Mouse (Mus musculus) hindbrain, embryonic 14.5 days (tissue): Measurements from ENCODE around the gene Nrarp. TPM values are rescaled to one million over a fixed set of nuclear protein-coding genes. Genes with fewer than 3 reads are reported as not detected.
A peak's percentile ranks its signal among the peaks of the same experiment; 100 is the strongest.

Experiments used
- ATAC-seq: fragments of 200-750 bp; cut with Nextera tagmentation; 2 replicates; pipeline ENCODE4 v1.8.0; 2017; ENCODE audit warnings: moderate number of reproducible peaks, mild to moderate bottlenecking, moderate TSS enrichment, moderate library complexity; ENCODE audit not compliant: low FRiP score
- DNase-seq: peaks from one replicate; pipeline ENCODE4 v3.0.0-alpha.2; 2015; ENCODE audit warnings: low spot score
- H3K27ac ChIP-seq: fragments of 300-500 bp; sonication (generic); 2 replicates; pipeline ENCODE4 v1.5.1; 2014; ENCODE audit warnings: mild to moderate bottlenecking, moderate library complexity
- H3K27me3 ChIP-seq: fragments of 300-500 bp; sonication (generic); 2 replicates; pipeline ENCODE4 v1.6.1; 2014; ENCODE audit warnings: mild to moderate bottlenecking, low read length, mixed read lengths; ENCODE audit not compliant: control insufficient read depth, insufficient read depth
- H3K36me3 ChIP-seq: fragments of 300-500 bp; sonication (generic); replicated peaks from 2 replicates; pipeline ENCODE4 v1.6.1; 2014; ENCODE audit not compliant: control insufficient read depth, insufficient read depth
- H3K4me1 ChIP-seq: fragments of 300-500 bp; sonication (generic); replicated peaks from 2 replicates; pipeline ENCODE4 v1.6.1; 2014; ENCODE audit warnings: antibody characterized with exemption, low read length, mixed read lengths; ENCODE audit not compliant: control insufficient read depth, insufficient read depth
- H3K4me2 ChIP-seq: fragments of 300-500 bp; sonication (generic); replicated peaks from 2 replicates; pipeline ENCODE4 v1.6.1; 2014; ENCODE audit warnings: mild to moderate bottlenecking, moderate library complexity
- H3K4me3 ChIP-seq: fragments of 300-500 bp; sonication (generic); replicated peaks from 2 replicates; pipeline ENCODE4 v1.5.1; 2014; ENCODE audit warnings: mild to moderate bottlenecking, low read length
- H3K9ac ChIP-seq: fragments of 300-500 bp; sonication (generic); 2 replicates; pipeline ENCODE4 v1.6.1; 2014
- H3K9me3 ChIP-seq: fragments of 300-500 bp; sonication (generic); 2 replicates; pipeline ENCODE4 v1.6.1; 2016; ENCODE audit warnings: low read length; ENCODE audit not compliant: control insufficient read depth
- WGBS: fragments of 180-500 bp; shearing (Covaris S2); extraction: QIAGEN DNeasy Blood & Tissue Kit; methylation state at CpG from one replicate; pipeline ENCODE4 v1.1.7; 2014; 5-methylcytosine and 5-hydroxymethylcytosine counted together
- polyA plus RNA-seq: library from polyadenylated mRNA; unstranded; fragments of >200 nt; fragmentation: Nextera tagmentation; extraction: Ambion mirVana; gene quantifications from 2 replicates; pipeline ENCODE4 v1.2.1, GENCODE M21; 2014

The Nrarp gene
- polyA plus RNA-seq, 1 experiment from 2014 or later: 15.6 TPM

DNA sequence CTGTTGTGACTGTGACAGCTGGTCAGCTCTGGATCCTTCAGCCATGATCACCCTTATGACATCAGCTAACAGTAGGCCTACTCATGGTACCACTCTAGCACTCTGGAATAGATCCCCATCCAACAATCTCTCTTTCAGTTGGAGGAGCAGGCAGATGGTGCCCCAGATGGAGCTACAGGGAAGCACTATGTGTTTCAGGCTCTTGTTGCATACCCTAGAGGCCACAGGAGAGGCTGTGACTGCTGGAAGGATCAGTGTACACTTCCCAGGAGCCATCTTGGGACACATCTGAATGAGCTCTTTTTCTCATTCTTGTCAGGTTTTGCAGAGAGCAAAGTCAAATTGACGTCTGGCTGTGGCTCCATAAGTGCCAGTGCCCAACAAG is 8.8 kb upstream of the Nrarp start:
- no peak overlapping the region for H3K4me3 ChIP-seq
- no peak overlapping the region for H3K27ac ChIP-seq
- DNase-seq: no peak
- no peak overlapping the region for H3K4me2 ChIP-seq
- H3K4me1 ChIP-seq: peaks cover 36% of the 10 kb centered on the region
- no peak for ATAC-seq
- no peaks in the 10 kb centered on the region for H3K9me3 ChIP-seq
- H3K9ac ChIP-seq: no peak overlapping the region
- WGBS: 37% methylated on average over 1 of the region's 1 CpGs
- H3K27me3 ChIP-seq: no peaks in the 10 kb centered on the region
- no peaks in the 10 kb centered on the region for H3K36me3 ChIP-seq

GRCm38 (mm10) chr2:25172629-25173028 is 7.9 kb upstream of the Nrarp start:
- no peaks in the 10 kb centered on the region for H3K9me3 ChIP-seq
- no peak overlapping the region for H3K4me2 ChIP-seq
- ATAC-seq: no peak
- no peaks in the 10 kb centered on the region for H3K36me3 ChIP-seq
- no peak overlapping the region for H3K9ac ChIP-seq
- 76% methylated on average over 8 of the region's 8 CpGs for WGBS
- no peak for DNase-seq
- no peak overlapping the region for H3K27ac ChIP-seq
- no peaks in the 10 kb centered on the region for H3K27me3 ChIP-seq
- H3K4me3 ChIP-seq: no peak overlapping the region
- H3K4me1 ChIP-seq: peaks cover 40% of the 10 kb centered on the region

- Histone ChIP-seq H3K4me1 (peaks cover 39% of the 10 kb centered on the region), H3K4me2 (no peak overlapping the region), H3K9me3 (no peaks in the 10 kb centered on the region), H3K4me3 (no peak overlapping the region), H3K9ac (no peak overlapping the region), H3K27ac (no peak overlapping the region), H3K36me3 (no peaks in the 10 kb centered on the region), H3K27me3 (no peaks in the 10 kb centered on the region)
- DNase-seq (no peak), ATAC-seq (no peak)
- 97% methylated on average over 4 of the region's 4 CpGs for WGBS
Measured at GRCm38 (mm10) chr2:25173821-25174220, 6.7 kb upstream of the Nrarp start.

GRCm38 (mm10) chr2:25174866-25175689 is 5.5 kb upstream of the Nrarp start:
- H3K4me2 ChIP-seq: no peak overlapping the region

DNA sequence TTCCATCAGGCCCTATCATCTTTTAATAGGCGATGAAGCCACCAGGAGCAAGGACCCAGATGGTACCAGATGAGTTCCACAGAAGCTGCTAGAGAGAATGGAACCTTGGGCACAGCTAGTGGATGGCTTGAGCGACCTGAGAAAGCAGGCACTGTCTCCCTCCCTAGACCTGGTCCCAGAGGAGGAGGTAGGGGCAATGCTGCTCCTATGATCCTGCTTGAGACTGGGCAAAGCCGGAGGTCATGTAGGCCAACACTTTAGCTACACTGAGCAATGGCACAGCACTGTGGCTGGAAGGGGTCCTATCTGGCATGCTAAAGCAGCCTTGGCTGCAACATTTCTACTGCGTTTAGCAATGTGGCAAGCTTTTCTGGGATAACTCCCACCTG is 4.9 kb upstream of the Nrarp start:
- Histone ChIP-seq H3K27ac (no peak overlapping the region), H3K4me1 (peaks cover 34% of the 10 kb centered on the region; the same call in 1 of the 2 replicates)
- DNase-seq: no peak

More at GRCm38 (mm10) chr2:25174866-25175689, 5.5 kb upstream of the Nrarp start:
- Histone ChIP-seq H3K27ac (no peak overlapping the region), H3K9ac (no peak overlapping the region), H3K27me3 (no peaks in the 10 kb centered on the region), H3K4me1 (peaks cover 36% of the 10 kb centered on the region), H3K4me3 (no peak overlapping the region), H3K9me3 (no peaks in the 10 kb centered on the region), H3K36me3 (no peaks in the 10 kb centered on the region)
- 63% methylated on average over 7 of the region's 7 CpGs for WGBS
- DNase-seq (no peak), ATAC-seq (no peak)

DNA sequence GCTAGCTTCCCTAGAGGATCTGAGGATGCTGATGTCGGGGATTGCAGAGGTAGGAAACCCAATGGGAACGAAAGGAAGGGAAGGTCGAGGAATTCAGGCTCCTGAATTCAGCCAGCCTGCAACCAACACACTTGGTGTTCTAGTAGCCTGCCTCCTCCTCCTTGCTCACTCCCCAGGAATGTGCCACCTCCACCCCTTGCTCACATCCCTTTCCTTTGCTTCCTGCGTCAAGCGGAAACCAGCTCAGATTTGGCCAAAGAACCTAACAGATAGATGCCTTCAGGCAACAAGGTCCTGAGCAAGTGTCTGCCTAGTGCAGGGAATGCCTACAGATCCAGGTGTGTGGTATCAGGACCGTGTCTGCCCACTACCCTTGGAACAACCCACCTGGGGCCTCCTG is 4.0 kb upstream of the Nrarp start:
- no peak for DNase-seq
- H3K9ac ChIP-seq: no peak overlapping the region
- H3K9me3 ChIP-seq: no peaks in the 10 kb centered on the region
- H3K4me3 ChIP-seq: no peak overlapping the region
- H3K36me3 ChIP-seq: no peaks in the 10 kb centered on the region
- no peak for ATAC-seq
- H3K27ac ChIP-seq: peak overlapping the region; percentile 81
- WGBS: 65% methylated on average over 6 of the region's 6 CpGs
- no peaks in the 10 kb centered on the region for H3K27me3 ChIP-seq
- peaks cover 40% of the 10 kb centered on the region; the same call in 1 of the 2 replicates for H3K4me1 ChIP-seq
- H3K4me2 ChIP-seq: peak overlapping the region; percentile 31

More for the DNA sequence above, 4.9 kb upstream of the Nrarp start:
- H3K9ac ChIP-seq: no peak overlapping the region
- no peaks in the 10 kb centered on the region for H3K36me3 ChIP-seq
- no peaks in the 10 kb centered on the region for H3K9me3 ChIP-seq
- H3K4me3 ChIP-seq: no peak overlapping the region
- no peak overlapping the region for H3K4me2 ChIP-seq
- WGBS: 92% methylated on average over 4 of the region's 4 CpGs
- ATAC-seq: no peak
- no peaks in the 10 kb centered on the region for H3K27me3 ChIP-seq

DNA sequence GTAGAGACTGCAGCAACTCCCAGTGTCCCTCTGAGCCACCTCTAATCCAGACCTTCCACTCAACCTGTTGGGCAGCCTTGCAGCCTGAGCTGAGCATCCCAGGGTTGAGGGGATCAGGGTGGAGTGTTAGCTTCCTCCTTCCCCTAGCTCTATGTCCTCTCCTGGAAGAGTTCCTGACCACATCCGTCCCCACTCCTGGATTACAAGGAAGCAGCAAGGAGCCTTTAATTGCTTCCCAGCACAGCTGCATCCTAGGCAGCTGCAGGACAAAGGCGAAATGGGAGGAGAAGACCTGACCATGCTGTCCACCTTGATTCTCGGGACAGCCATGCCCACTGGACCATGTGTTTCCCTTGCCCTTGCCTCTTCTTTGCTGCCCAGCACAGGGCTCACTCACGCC is 3.5 kb upstream of the Nrarp start:
- H3K4me2 ChIP-seq: peak overlapping the region; percentile 31
- no peaks in the 10 kb centered on the region for H3K36me3 ChIP-seq
- H3K27me3 ChIP-seq: no peaks in the 10 kb centered on the region
- ATAC-seq (no peak), DNase-seq (no peak)
- no peaks in the 10 kb centered on the region for H3K9me3 ChIP-seq
- H3K9ac ChIP-seq: 0 out of 2 replicates have a peak overlapping the region, but pooled peaks have one; percentile 16
- 33% methylated on average over 4 of the region's 4 CpGs for WGBS
- peaks cover 45% of the 10 kb centered on the region; the same call in 1 of the 2 replicates for H3K4me1 ChIP-seq
- H3K27ac ChIP-seq: peak overlapping the region; percentile 81
- 0 out of 2 replicates have a peak overlapping the region, but pooled peaks have one; percentile 7 for H3K4me3 ChIP-seq

DNA sequence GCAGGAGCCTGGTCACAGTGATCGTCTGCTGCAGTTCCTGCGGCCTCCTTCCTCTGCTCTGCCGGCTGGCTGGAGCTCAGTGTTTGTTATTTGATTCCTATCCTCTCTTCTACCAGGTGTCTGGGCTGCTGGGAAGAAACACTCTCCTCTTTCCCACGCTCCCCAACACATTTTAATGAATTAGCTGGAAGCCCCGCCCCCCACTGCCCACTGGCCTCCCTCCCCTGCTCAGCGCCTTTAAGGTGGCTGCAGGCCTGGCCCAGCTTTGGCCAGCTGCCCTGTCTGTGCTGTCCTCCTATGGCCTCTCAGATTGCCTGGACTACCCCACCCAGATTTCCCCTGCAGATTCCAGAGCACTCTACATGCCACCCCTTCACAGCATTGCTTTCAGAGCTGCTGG is 2.9 kb upstream of the Nrarp start:
- Histone ChIP-seq H3K27me3 (no peaks in the 10 kb centered on the region), H3K4me1 (peaks cover 50% of the 10 kb centered on the region; the same call in 1 of the 2 replicates), H3K9me3 (no peaks in the 10 kb centered on the region), H3K27ac (peak overlapping the region; percentile 81), H3K36me3 (no peaks in the 10 kb centered on the region), H3K4me3 (peak overlapping the region; percentile 7; the same call in 1 of the 2 replicates), H3K4me2 (peak overlapping the region; percentile 31), H3K9ac (0 out of 2 replicates have a peak overlapping the region, but pooled peaks have one; percentile 16)
- DNase-seq (peak; percentile 63), ATAC-seq (peak; percentile 25)
- 4% methylated on average over 6 of the region's 6 CpGs for WGBS

- H3K9ac ChIP-seq: no peak overlapping the region
- peak overlapping the region; percentile 31 for H3K4me2 ChIP-seq
- 18% methylated on average over 10 of the region's 10 CpGs for WGBS
- peak overlapping the region; percentile 81 for H3K27ac ChIP-seq
- no peaks in the 10 kb centered on the region for H3K36me3 ChIP-seq
- H3K4me1 ChIP-seq: peaks cover 54% of the 10 kb centered on the region; the same call in 1 of the 2 replicates
- ATAC-seq (no peak), DNase-seq (no peak)
- H3K4me3 ChIP-seq: no peak overlapping the region
- no peaks in the 10 kb centered on the region for H3K27me3 ChIP-seq
- H3K9me3 ChIP-seq: no peaks in the 10 kb centered on the region
Measured at GRCm38 (mm10) chr2:25178285-25178972, 2.1 kb upstream of the Nrarp start.
